Mouse (Mus musculus): Measurements from ENCODE around the gene Atp5j. TPM values are rescaled to one million over a fixed set of nuclear protein-coding genes. Genes with fewer than 3 reads are reported as not detected.

Atp5j gene
- total RNA-seq, 2 experiments from 2014 or later, result 1,011 to 1,386 TPM

DNA sequence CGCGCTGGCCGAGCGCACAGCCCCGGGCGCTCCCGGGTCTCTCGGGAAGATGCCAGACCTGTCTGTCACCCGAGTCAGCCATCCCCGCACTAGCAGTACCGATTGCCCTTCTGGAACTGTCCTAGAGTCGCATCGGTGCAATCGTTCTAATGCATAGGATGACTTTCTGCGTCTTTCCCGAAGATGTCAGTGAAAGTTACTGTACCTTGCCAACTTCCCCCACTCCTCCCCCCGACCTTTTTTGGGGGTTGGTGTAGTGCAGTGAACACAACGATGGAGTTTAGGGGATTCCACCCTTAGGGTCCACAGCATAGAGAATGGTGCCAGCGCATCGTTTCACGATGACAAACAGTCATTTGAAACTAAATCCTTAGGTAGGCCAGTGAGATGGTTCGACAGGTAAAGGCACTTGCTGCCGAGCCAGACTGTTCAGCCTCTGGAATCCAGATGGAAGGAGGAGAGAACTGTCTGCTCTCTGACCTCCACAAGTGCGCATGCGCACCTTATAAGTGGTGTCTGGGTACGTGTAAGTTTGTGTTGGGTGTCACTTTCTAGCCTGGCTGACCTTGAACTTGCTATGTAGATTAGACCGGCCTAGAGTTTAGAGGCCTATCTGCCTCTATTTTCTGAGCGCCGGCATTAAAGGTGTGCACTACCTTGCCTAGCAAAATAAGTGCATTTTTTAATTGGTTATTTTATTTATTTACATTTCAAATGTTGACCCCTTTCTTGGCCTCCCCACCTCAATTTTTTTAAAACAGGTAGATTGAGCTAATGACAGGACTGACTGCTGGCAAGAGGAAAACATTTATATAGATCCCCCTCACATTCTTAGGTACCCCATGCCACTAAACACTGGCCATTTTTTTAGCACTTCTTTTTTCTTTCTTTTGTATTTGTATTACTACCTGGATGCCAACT, 658 bp upstream of the Atp5j start:
- no peak for TF ChIP-seq CTCF (IDR thresholded peaks at IDR 0.05)
- Histone ChIP-seq H3K4me3 (peak overlapping the region; percentile 85), H3K27ac (peak overlapping the region; percentile 96)
- intact Hi-C loops (cut with DNase I), result no loop called here
- DNase-seq, result peak; percentile 73

DNA sequence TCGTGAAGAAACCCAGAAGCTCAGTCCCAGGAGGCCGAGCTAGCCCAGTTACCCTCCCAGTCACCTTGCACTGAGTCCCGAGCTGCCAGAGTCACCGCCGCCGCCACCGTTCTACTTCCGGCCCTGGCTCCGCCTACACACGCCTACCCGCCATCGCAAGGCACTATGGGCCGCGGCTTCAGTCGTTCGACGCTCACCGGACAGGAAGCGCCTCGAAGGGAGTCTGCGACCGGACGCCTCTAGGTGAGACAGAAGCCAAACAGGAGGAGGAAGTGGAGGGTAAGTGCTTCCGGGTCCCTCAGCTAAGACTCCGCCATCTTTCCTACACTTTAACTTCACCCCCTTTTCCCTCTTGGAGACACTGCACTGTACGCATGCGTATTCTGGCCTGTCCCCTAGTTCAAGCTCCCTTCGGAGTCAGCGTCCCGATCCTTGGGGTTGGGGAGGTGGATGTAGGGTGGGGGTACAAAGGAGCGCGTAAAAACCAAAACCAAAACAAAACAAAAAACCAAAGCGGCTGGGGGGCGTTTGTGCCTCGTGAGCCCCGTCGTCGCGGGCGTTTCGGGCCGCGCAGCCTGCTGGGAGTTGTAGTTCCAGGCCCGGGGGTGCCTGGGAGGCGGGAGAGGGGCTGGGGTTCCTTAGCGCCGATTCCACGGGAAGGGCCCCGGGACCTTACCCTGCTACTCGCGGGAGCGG, 532 bp downstream of the Atp5j start, which contains the start of gene Gabpa:
Gene Gabpa (plus strand): TSS at position 181 of the 696 bp plus-strand sequence.
- peak; percentile 96 for DNase-seq
- peak within 1 kb of the TSS; percentile 85 for H3K4me3 ChIP-seq
- intact Hi-C loops (cut with DNase I), result loop anchor here (1.0 kb wide), 1 partner anchor 100 kb away; the partner anchor contains the start of gene Mrpl39
- peak within 1 kb of the TSS; percentile 96 for H3K27ac ChIP-seq
- no peak for TF ChIP-seq CTCF (IDR thresholded peaks at IDR 0.05)

DNA sequence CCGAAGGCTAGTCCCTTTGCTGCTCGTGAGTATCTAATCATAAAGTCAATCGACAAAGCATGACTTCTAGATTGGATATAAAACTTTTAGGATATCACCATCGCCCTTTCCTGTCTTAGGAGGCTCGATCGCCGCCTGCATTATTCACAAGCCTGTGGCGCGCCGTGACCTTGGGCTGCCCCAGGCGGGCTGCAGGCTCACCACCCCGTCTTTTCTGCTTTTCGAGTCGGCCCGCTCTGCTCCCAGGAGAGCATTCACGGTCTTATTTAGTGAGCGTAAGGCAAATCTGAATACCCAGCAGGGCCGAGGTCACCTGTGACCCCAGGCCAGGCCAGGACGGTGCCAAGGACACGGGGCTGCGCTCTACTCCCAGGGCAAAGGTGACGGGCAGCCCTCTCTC, 1.1 kb downstream of the Atp5j start:
- DNase-seq, result no peak
- peak overlapping the region; percentile 96 for H3K27ac ChIP-seq
- TF ChIP-seq CTCF (IDR thresholded peaks at IDR 0.05), result no peak
- H3K4me3 ChIP-seq, result peak overlapping the region; percentile 85
- intact Hi-C loops (cut with DNase I), result loop anchor here (1.0 kb wide), 1 partner anchor 99 kb away; the partner anchor contains the start of gene Mrpl39

DNA sequence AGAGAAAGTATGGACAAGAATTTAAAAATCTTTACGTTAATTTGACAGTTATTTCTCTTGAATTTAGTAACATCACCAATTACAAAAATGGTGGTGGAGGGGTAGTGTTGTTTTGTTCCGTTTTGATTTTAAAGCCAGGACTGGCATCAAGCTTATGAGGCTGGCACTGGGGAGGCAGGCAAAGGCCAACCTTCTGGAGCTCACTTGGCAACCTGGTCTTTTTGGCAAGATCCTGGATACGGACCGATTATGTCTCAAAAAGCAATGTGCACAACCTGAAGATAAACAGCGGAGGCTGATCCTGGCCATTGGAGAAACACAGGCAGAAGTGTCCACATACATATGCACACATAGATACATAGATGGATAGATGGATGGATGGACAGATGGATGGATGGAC, 2.7 kb downstream of the Atp5j start:
- peak; percentile 67 for DNase-seq
- Histone ChIP-seq H3K27ac (peak overlapping the region; percentile 96), H3K4me3 (peak overlapping the region; percentile 85)
- intact Hi-C loops (cut with DNase I), result no loop called here
- no peak for TF ChIP-seq CTCF (IDR thresholded peaks at IDR 0.05)

DNA sequence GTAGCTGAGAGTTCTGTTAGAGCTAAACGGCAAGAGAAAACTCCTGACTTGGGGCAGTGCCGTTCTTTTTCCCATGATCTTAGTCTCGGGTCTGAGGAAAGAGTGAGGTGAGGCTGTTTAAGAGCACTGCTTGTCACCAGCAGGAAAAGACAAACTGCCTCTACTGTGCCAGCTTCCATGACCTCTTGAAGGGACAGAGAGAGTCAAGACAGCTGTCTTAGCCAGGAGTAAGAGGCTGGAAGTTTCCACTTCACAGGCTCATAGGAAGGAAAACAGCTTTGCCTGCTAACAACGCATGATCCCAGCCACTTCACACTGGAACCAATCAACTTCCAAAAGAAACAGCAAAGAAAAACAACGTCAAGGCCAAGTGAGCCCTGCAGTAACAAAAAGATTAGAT, 3.7 kb downstream of the Atp5j start:
- Histone ChIP-seq H3K4me3 (peak overlapping the region; percentile 85), H3K27ac (peak overlapping the region; percentile 96)
- intact Hi-C loops (cut with DNase I), result no loop called here
- no peak for DNase-seq
- no peak for TF ChIP-seq CTCF (IDR thresholded peaks at IDR 0.05)

DNA sequence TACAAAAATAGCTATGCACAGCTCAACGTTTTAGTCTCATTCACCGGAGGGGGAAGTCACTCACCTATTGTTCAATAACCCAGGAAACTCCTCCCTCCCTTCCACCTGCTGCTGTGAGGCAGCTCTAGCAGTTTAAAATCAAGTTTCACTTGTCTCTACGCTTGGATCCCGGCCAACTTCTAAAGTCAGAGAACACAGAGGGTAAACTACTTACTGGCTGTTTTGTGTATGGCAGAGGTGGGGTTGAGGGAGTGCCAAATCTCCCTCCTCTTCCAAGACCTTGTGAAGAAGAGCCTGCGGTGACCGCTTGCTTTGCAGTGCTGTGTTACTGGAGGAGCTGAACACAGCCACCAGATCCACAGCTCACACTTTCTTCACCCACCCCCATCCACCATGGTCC, 10.4 kb downstream of the Atp5j start:
- Histone ChIP-seq H3K27ac (peak overlapping the region; percentile 73), H3K4me3 (no peak overlapping the region)
- DNase-seq, result peak; percentile 50
- TF ChIP-seq CTCF (IDR thresholded peaks at IDR 0.05), result no peak
- intact Hi-C loops (cut with DNase I), result no loop called here

DNA sequence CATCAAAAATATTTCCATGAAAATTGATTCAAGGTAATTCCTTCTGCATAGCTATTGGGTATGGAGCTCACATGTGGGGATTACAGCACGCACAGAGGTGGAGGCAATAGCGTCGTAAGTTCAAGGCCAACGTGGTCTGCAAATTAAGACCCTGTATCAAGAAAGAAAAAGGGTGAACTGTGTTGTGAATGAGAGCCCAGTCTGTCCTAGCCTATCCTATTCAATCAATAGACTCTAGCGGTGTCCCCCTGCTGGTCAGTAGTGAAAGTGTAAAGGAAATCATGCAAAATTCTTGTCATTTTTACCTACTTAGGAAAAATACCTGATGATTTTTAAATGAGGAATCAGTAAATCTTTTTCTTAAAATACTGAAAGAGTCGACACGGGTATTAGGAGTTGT, 18.0 kb downstream of the Atp5j start:
- TF ChIP-seq CTCF (IDR thresholded peaks at IDR 0.05), result peak; percentile 79
- H3K4me3 ChIP-seq, result no peak overlapping the region
- peak overlapping the region; percentile 8; the same call in 1 of the 2 replicates for H3K27ac ChIP-seq
- DNase-seq, result no peak
- intact Hi-C loops (cut with DNase I), result loop anchor here (5.0 kb wide), 1 partner anchor 80 kb away; the partner anchor contains the start of gene Mrpl39

DNA sequence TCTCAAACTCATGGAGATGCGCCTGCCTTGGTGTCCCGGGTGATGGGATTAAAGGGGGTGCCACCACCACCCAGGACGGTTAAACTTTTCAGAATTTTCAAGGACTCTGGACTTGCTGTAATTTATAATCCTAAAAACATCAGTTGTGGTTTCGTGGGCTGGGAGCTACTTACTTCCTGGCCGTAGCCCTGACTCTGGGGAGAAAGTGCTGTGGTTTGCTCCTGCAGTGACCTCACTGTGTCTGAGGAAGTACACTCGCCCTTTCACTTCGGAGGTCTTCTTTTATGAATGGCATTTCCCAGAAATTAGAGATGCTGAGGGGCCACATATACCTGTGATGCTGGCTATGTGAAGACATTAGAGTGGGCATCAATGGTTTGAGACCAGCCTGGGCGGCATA, 20.9 kb downstream of the Atp5j start:
- DNase-seq, result no peak
- no peak for TF ChIP-seq CTCF (IDR thresholded peaks at IDR 0.05)
- intact Hi-C loops (cut with DNase I), result loop anchor here (5.0 kb wide), 1 partner anchor 37 kb away; no protein-coding TSS in a partner anchor
- Histone ChIP-seq H3K27ac (no peak overlapping the region), H3K4me3 (no peak overlapping the region)

DNA sequence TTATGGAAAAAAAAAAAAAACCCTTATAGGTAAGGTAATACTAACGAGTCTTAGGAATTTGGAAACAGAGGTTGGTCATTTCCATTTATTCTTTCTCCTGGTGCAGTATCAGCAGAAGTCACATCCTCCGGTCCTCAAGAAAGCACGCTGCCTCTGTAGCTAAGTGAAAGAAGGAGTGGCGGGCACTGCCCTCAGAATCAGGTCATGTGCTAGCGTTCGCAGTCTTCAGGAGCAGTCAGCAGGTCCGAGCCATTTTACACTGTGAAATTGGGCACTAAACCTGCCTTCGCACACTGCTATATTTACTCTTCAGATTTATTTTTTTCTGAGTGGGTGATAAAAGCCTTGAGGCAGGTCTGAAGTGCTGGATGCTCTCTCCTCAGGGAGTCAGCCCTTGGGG, 21.6 kb downstream of the Atp5j start:
- Histone ChIP-seq H3K4me3 (no peak overlapping the region), H3K27ac (no peak overlapping the region)
- no peak for TF ChIP-seq CTCF (IDR thresholded peaks at IDR 0.05)
- no peak for DNase-seq
- intact Hi-C loops (cut with DNase I), result loop anchor here (5.0 kb wide), 1 partner anchor 37 kb away; no protein-coding TSS in a partner anchor

DNA sequence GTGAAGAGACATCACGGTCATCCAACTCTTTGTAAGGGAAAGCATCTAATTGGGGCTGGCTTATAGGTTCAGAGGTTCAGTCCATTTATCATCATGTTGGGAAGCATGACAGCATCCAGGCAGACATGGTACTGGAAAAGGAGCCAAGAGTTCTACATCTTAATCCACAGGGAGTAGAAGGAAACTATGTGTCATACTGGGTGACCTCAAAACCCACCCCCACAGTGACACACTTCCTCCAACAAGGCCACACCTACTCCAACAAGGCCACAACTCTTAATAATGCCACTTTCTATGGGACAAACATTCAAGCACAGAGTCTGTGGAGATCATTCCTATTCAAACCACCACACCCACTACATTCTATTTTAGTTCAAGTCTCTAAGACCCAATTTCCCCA, 25.2 kb downstream of the Atp5j start:
- intact Hi-C loops (cut with DNase I), result loop anchor here (5.0 kb wide), 1 partner anchor 33 kb away; no protein-coding TSS in a partner anchor
- H3K4me3 ChIP-seq, result no peak overlapping the region
- DNase-seq, result no peak
- H3K27ac ChIP-seq, result peak overlapping the region; percentile 63
- TF ChIP-seq CTCF (IDR thresholded peaks at IDR 0.05), result no peak

DNA sequence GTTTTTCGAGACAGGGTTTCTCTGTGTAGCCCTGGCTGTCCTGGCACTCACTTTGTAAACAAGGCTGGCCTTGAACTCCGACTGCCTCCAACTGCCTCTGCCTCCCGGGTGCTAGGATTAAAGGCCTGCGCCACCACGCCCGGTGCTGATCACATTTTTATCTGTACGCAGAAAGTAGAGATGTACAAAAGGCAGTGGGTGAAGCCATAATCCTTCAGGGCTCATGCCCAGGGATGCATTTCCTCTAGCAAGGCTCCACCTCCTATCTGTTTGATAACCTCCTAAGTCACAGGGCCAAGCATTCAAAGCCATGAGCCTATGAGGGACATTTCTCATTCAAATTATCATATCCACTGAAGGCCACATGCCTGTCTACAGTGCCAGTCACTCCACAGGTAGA, 27.6 kb downstream of the Atp5j start:
- no peak for TF ChIP-seq CTCF (IDR thresholded peaks at IDR 0.05)
- no peak for DNase-seq
- H3K4me3 ChIP-seq, result no peak overlapping the region
- no peak overlapping the region for H3K27ac ChIP-seq
- intact Hi-C loops (cut with DNase I), result no loop called here

DNA sequence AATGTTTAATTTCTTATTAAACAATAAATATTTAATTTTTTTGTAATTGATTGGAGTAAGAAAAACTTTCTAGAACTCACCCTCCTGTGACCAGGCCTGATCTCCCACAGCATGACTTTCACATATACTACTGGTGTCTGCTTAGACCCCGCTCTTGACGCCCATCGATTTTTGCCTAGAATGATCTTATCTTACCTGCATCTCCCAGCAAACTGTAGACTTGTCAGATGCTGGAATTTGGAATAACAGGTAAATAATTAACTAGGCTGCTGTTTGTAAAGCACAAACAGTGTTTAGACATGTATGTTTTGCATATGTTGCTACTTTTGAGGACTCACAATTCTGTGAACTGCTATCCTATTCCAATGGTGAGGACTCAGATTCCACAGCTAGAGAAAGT, 29.2 kb downstream of the Atp5j start:
- intact Hi-C loops (cut with DNase I), result no loop called here
- H3K4me3 ChIP-seq, result no peak overlapping the region
- H3K27ac ChIP-seq, result peak overlapping the region; percentile 79
- TF ChIP-seq CTCF (IDR thresholded peaks at IDR 0.05), result no peak
- DNase-seq, result no peak

DNA sequence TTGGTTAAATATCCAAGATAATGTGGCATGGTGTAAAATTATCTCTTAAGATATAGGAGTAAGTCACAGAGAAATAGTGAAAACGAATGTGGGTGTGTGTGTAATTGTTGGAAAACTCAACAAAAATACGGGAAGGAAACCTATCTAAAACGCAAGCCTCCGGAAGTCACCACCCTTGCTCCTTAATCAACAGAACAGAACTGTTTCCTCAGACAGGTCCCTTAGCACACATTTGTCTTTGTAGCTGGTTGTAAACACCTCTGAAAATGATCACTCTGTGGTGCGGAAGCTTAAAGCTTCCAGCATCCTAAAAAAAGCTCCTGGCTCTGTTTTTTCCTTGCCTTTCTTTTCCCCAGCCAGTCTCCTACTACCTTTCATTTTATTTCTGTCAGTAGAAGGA, 30.6 kb downstream of the Atp5j start:
- no peak for DNase-seq
- intact Hi-C loops (cut with DNase I), result no loop called here
- no peak for TF ChIP-seq CTCF (IDR thresholded peaks at IDR 0.05)
- peak overlapping the region; percentile 81 for H3K27ac ChIP-seq
- 0 out of 2 replicates have a peak overlapping the region, but pooled peaks have one; percentile 9 for H3K4me3 ChIP-seq
